Mouse (Mus musculus) heart, embryonic 14.5 days (tissue): ENCODE measurements around the gene Krt73. TPM values are rescaled to one million over a fixed set of nuclear protein-coding genes. Genes with fewer than 3 reads are reported as not detected.
A peak's percentile ranks its signal among the peaks of the same experiment; 100 is the strongest.

Experiments
- ATAC-seq: fragments of 200-750 bp; cut with Nextera tagmentation; 2 replicates; pipeline ENCODE4 v1.8.0; 2017; ENCODE audit warnings: low read depth, moderate TSS enrichment; ENCODE audit not compliant: insufficient number of reproducible peaks, insufficient read depth, low FRiP score
- H3K27ac ChIP-seq, 2 experiments: fragments of 200-500 bp in 1 of 2; fragments of 300-500 bp in 1 of 2; sonication (generic) in 1 of 2; replicated peaks in 1 of 2; 2 replicates each; pipeline ENCODE4 v1.5.1; 2012 to 2014; ENCODE audit warnings: low read depth in 2 of 2, low read length in 2 of 2, control low read depth in 1 of 2, mild to moderate bottlenecking in 1 of 2, mixed read lengths in 1 of 2; ENCODE audit not compliant: control insufficient read depth in 1 of 2, insufficient read depth in 1 of 2
- H3K27me3 ChIP-seq: fragments of 300-500 bp; sonication (generic); 2 replicates; pipeline ENCODE4 v1.6.1; 2014; ENCODE audit warnings: mild to moderate bottlenecking, low read length, control low read depth; ENCODE audit not compliant: control insufficient read depth, insufficient read depth
- H3K36me3 ChIP-seq: fragments of 300-500 bp; sonication (generic); 2 replicates; pipeline ENCODE4 v1.6.1; 2014; ENCODE audit warnings: mild to moderate bottlenecking, control low read depth, low read length, mixed read lengths; ENCODE audit not compliant: control insufficient read depth, insufficient read depth
- H3K4me1 ChIP-seq, 2 experiments: fragments of 200-500 bp in 1 of 2; fragments of 300-500 bp in 1 of 2; sonication (generic) in 1 of 2; 2 replicates each; pipeline ENCODE4 v1.6.1; 2012 to 2014; ENCODE audit warnings: low read length in 2 of 2, control low read depth in 1 of 2, mixed read lengths in 1 of 2; ENCODE audit not compliant: control insufficient read depth in 2 of 2, insufficient read depth in 2 of 2
- H3K4me2 ChIP-seq: fragments of 300-500 bp; sonication (generic); 2 replicates; pipeline ENCODE4 v1.6.1; 2014; ENCODE audit warnings: mild to moderate bottlenecking, low read length
- H3K4me3 ChIP-seq, 2 experiments: fragments of 200-500 bp in 1 of 2; fragments of 300-500 bp in 1 of 2; sonication (generic) in 1 of 2; 2 replicates each; pipeline ENCODE4 v1.5.1; 2012 to 2014; ENCODE audit warnings: low read length in 2 of 2, mild to moderate bottlenecking in 2 of 2, control low read depth in 1 of 2, low read depth in 1 of 2, moderate library complexity in 1 of 2; ENCODE audit not compliant: control insufficient read depth in 1 of 2, insufficient read depth in 1 of 2
- H3K9ac ChIP-seq: fragments of 300-500 bp; sonication (generic); 2 replicates; pipeline ENCODE4 v1.6.1; 2014; ENCODE audit warnings: mild to moderate bottlenecking, low read length
- H3K9me3 ChIP-seq: fragments of 300-500 bp; sonication (generic); 2 replicates; pipeline ENCODE4 v1.6.1; 2016; ENCODE audit warnings: low read length, control low read depth; ENCODE audit not compliant: control insufficient read depth
- WGBS: fragments of 180-500 bp; shearing (Covaris S2); extraction: QIAGEN DNeasy Blood & Tissue Kit; methylation state at CpG from one replicate; pipeline ENCODE4 v1.1.7; 2014; 5-methylcytosine and 5-hydroxymethylcytosine counted together
- polyA plus RNA-seq: library from polyadenylated mRNA; unstranded; fragments of >200 nt; fragmentation: Nextera tagmentation; extraction: Ambion mirVana; gene quantifications from 2 replicates; pipeline ENCODE4 v1.2.1, GENCODE M21; 2014

Gene Krt73
- not detected in 2 replicates for polyA plus RNA-seq

DNA sequence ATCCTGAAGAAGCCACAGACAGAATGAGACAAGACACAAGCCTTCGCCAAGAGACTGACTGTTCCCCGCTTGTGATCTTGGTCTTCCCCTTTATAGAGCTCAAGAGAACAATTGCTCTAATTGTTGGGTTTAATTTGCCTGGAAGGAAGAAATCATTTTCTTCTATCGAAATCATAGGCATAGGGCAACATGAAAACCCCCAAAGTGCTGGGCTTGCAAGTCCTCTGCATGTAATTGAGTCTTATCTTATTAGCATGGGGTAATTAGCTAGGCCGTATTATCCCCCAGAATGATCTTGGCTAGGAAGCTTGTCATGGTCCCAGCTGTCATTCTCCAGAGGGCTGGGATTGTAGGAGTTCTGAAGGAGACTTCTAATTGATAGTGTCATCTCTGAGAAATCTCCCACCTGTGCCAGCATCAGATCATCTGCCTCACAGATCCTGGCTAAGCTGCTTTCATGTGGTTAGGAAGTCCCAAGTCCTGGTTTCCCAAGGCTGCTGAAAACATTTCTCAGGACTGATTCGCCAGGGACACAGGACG lies at the start of gene Krt73:
Krt73 (minus strand) TSS at position 51 of the 540 bp plus-strand sequence.
- Histone ChIP-seq H3K4me3 (no peak within 1 kb of the TSS), H3K27me3 (peaks cover 7% of the 10 kb centered on the region; the same call in 1 of the 2 replicates), H3K4me1 (no peaks in the 10 kb centered on the region), H3K9ac (no peak within 1 kb of the TSS), H3K36me3 (no peaks in the 10 kb centered on the region), H3K9me3 (no peaks in the 10 kb centered on the region), H3K4me2 (no peak within 1 kb of the TSS), H3K27ac (no peak within 1 kb of the TSS)
- WGBS = 76% methylated on average over 6 of the region's 6 CpGs
- no peak for ATAC-seq

DNA sequence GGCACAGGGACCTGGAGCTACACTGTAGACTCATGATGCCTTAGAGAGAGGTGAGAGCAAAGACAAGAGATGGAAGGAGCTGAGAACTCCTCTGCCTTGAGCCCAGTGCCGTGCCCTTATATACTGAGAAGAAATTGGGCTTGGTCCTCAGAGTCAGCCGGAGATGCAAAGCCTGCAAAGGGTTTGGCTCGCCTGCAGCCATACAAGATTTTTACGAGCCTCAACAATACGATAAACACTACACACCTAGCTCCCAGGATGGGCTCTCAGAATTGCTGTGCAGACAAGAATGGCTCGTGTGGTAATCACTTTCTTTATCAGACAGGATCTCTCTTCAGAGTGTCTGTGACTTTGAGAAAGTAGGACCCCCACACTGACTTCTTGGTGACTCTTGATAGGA lies 48.5 kb upstream of the Krt73 start, which contains the start of gene Krt1:
Krt1 (minus strand) TSS at position 101 of the 400 bp plus-strand sequence.
- H3K27ac ChIP-seq = no peak within 1 kb of the TSS
- H3K9ac ChIP-seq = no peak within 1 kb of the TSS
- H3K36me3 ChIP-seq = no peaks in the 10 kb centered on the region
- ATAC-seq = no peak
- no peaks in the 10 kb centered on the region for H3K4me1 ChIP-seq
- no peaks in the 10 kb centered on the region for H3K9me3 ChIP-seq
- WGBS = 65% methylated on average over 6 of the region's 6 CpGs
- no peak within 1 kb of the TSS for H3K4me3 ChIP-seq
- peaks cover 52% of the 10 kb centered on the region for H3K27me3 ChIP-seq
- no peak within 1 kb of the TSS for H3K4me2 ChIP-seq

DNA sequence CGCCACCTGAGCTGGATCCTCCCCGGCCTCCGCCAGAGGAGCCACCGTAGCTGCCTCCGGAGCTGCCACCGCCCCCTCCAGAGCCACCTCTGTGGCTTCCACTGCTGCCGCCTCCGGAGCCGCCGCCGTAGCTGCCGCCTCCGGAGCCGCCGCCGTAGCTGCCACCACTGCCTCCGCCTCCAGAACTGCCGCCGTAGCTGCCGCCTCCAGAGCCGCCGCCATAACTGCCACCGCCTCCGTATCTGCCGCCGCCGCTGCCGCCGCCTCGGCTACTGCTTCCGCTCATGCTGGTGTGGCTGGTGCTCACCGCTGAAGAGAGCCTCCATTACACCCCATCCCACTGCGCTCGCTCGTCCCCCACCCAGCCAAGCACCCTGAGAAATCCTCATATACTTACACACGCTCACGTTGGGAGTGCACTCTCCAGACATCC lies 43.8 kb upstream of the Krt73 start:
- under 1% methylated on average over 37 of the region's 37 CpGs for WGBS
- Histone ChIP-seq H3K27me3 (peaks cover 30% of the 10 kb centered on the region), H3K36me3 (no peaks in the 10 kb centered on the region), H3K4me1 (no peaks in the 10 kb centered on the region; a peak in 1 of 4 replicates), H3K9me3 (no peaks in the 10 kb centered on the region), H3K4me3 (peak overlapping the region; percentile 44 to 50), H3K27ac (no peak overlapping the region), H3K9ac (peak overlapping the region; percentile 70), H3K4me2 (peak overlapping the region; percentile 84)
- no peak for ATAC-seq

DNA sequence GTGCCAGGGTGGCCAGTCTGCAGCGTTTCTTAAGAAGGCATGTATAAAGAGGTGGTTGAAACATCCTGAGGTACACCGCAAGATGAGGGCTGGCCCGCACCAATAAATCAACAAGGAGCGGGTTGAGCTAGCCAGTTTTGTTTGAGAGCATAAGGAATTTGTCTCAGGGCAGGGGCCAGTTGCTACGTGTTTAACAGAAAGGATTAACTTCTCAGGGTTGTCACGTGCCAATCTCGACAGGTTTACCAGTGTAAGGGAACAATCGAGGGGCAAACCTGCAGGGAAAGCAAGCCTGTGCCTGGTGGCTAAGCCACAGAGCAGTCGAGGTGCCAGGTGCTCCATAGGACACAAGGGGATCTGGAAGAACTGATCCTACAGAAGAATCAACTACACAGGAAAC lies 41.0 kb upstream of the Krt73 start:
- Histone ChIP-seq H3K4me1 (no peaks in the 10 kb centered on the region; a peak in 1 of 4 replicates), H3K27me3 (peaks cover 27% of the 10 kb centered on the region), H3K27ac (no peak overlapping the region), H3K4me3 (no peak overlapping the region), H3K9me3 (no peaks in the 10 kb centered on the region), H3K36me3 (no peaks in the 10 kb centered on the region), H3K9ac (no peak overlapping the region), H3K4me2 (no peak overlapping the region)
- no peak for ATAC-seq
- WGBS = 58% methylated on average over 9 of the region's 9 CpGs

DNA sequence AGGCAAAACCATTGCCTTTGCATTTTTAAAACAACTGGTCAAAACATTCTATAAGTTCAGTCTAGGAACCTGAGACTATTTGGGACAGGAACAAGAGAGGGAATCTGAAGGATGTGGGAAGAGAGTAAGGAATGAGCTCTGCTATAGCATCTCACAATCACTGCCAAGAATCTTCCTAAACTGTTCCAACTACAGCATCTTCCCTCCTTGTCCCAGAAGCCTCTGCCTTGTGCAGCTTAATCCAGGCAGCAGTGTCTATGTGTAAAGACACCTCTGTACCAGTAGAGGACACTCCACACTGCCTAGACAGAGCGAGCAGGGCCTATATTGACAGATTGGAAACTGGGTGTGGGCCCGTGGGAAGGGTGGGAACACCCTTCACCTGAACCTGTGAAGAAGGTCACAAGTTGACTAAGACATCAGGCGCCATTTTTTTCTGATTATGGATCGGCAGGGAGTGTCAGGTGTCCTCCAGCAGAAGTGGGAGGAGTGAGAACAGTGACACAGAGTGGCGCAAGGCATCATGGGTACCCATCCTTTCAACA lies 32.7 kb upstream of the Krt73 start:
- peaks cover 6% of the 10 kb centered on the region; the same call in 1 of the 2 replicates for H3K27me3 ChIP-seq
- 63% methylated on average over 5 of the region's 5 CpGs for WGBS
- H3K36me3 ChIP-seq = no peaks in the 10 kb centered on the region
- no peak overlapping the region for H3K9ac ChIP-seq
- no peak for ATAC-seq
- H3K4me3 ChIP-seq = no peak overlapping the region
- no peak overlapping the region for H3K4me2 ChIP-seq
- no peaks in the 10 kb centered on the region for H3K9me3 ChIP-seq
- no peak overlapping the region for H3K27ac ChIP-seq
- H3K4me1 ChIP-seq = no peaks in the 10 kb centered on the region

DNA sequence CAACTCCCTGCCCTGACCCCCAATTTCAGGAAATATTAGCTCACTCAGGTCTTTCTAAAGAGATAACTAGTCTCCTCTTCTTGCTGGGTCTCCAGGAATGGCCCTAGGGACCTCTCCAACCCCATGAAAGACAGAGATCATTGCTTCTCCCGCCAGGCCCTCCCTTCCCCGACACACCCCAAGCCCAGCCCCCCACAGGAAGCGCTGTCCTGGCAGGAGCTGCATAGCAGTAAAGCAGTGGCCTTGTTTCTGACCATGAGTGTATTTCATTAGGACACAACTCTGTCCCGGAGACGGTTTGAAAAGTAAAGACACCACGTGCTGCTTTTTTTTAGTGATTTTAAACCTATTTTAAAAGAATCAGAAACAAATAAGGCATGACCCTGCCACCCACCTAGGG lies 31.0 kb upstream of the Krt73 start:
- Histone ChIP-seq H3K27me3 (no peaks in the 10 kb centered on the region), H3K27ac (no peak overlapping the region), H3K4me1 (no peaks in the 10 kb centered on the region), H3K9me3 (no peaks in the 10 kb centered on the region), H3K4me2 (no peak overlapping the region), H3K9ac (no peak overlapping the region), H3K4me3 (no peak overlapping the region), H3K36me3 (no peaks in the 10 kb centered on the region)
- no peak for ATAC-seq
- 44% methylated on average over 6 of the region's 6 CpGs for WGBS

DNA sequence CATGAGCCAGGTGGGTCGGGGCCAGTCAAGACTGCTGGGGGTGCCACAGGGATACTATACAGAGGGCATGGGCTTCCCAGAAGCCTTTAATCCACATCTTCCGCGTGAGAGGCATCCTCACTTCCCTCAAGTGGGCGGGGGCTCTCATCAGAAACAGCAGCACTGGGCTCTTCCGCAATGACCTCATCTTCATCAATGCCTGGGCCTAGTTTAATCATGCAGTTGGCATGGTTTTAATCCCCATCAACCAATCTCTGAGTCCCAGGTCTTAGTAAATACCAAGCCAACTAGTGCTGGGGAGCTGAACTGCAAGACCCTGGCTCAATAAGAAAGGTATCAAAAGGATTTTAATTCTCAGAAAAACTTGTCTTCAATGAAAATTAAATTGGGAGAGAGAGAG lies 27.3 kb upstream of the Krt73 start:
- Histone ChIP-seq H3K9me3 (no peaks in the 10 kb centered on the region), H3K4me2 (no peak overlapping the region), H3K4me1 (no peaks in the 10 kb centered on the region), H3K9ac (no peak overlapping the region), H3K36me3 (no peaks in the 10 kb centered on the region), H3K27me3 (no peaks in the 10 kb centered on the region; the same call in 1 of the 2 replicates), H3K27ac (no peak overlapping the region), H3K4me3 (no peak overlapping the region)
- ATAC-seq = no peak
- WGBS = 65% methylated on average over 5 of the region's 5 CpGs

DNA sequence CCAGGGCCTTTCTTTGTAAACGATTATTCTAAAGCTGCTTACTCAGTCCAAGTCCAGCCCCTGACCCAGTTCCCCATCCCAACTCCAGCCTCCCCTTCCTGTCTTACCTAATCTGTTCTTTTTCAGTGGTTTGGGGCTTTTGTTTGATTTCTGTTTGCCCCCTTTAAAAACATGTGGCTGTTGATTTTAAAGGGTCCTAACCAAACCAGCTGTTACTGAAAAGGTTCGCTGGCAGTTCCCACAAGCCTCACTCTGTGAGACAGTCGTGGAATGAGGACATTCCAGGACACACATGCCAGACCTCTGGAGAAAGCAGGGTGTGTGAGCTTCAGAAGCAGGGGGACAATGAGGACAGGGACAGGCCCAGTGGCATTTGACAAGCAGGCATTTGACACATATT lies 19.6 kb upstream of the Krt73 start:
- 17% methylated on average over 3 of the region's 3 CpGs for WGBS
- H3K4me1 ChIP-seq = no peaks in the 10 kb centered on the region; a peak in 1 of 4 replicates

More for the DNA sequence above, 19.6 kb upstream of the Krt73 start:
- H3K27me3 ChIP-seq = 0 out of 2 replicates have a peak, but pooled peaks cover 4% of the 10 kb centered on the region
- no peak overlapping the region for H3K4me3 ChIP-seq
- H3K9me3 ChIP-seq = no peaks in the 10 kb centered on the region
- no peak overlapping the region for H3K4me2 ChIP-seq
- no peaks in the 10 kb centered on the region for H3K36me3 ChIP-seq
- no peak overlapping the region for H3K27ac ChIP-seq
- no peak overlapping the region for H3K9ac ChIP-seq
- ATAC-seq = no peak
